Mouse (Mus musculus): Measurements from ENCODE around the gene Arf4. TPM values are rescaled to one million over a fixed set of nuclear protein-coding genes. Genes with fewer than 3 reads are reported as not detected.
"Not testable (repeated sequence)": the region's sequence is repeated elsewhere in the genome, so short reads cannot be mapped to it uniquely, and the experiment has no call there.

The Arf4 gene
- polyA plus RNA-seq, 1 experiment: 257 TPM

- TF ChIP-seq POLR2A (IDR thresholded peaks at IDR 0.05; ENCODE audit: borderline replicate concordance, extremely low read depth, insufficient read depth, insufficient read length, poor library complexity, severe bottlenecking) (no peak), CTCF (IDR thresholded peaks at IDR 0.05; ENCODE audit: borderline replicate concordance, extremely low read depth, insufficient read depth, insufficient read length) (no peak)
- no peak for DNase-seq (ENCODE audit: low read depth)
Observed at GRCm38 (mm10) chr14:26691363-26691762, 53.5 kb downstream of the Arf4 start.

- TF ChIP-seq POLR2A (IDR thresholded peaks at IDR 0.05; ENCODE audit: borderline replicate concordance, extremely low read depth, insufficient read depth, insufficient read length, poor library complexity, severe bottlenecking) (no peak), CTCF (IDR thresholded peaks at IDR 0.05; ENCODE audit: borderline replicate concordance, extremely low read depth, insufficient read depth, insufficient read length) (no peak)
Observed at GRCm38 (mm10) chr14:26692974-26693373, 55.1 kb downstream of the Arf4 start, which contains the start of gene Dnah12. Gene Dnah12, plus strand, starts transcription at chr14:26693274.

GRCm38 (mm10) chr14:26697912-26698311, 60.0 kb downstream of the Arf4 start:
- TF ChIP-seq POLR2A (IDR thresholded peaks at IDR 0.05; ENCODE audit: borderline replicate concordance, extremely low read depth, insufficient read depth, insufficient read length, poor library complexity, severe bottlenecking): no peak
- peak; percentile 44; the same call in 1 of the 2 replicates for TF ChIP-seq CTCF (IDR thresholded peaks at IDR 0.05; ENCODE audit: borderline replicate concordance, extremely low read depth, insufficient read depth, insufficient read length)
- peak; percentile 54 for DNase-seq (ENCODE audit: low read depth)

More at GRCm38 (mm10) chr14:26692974-26693373, 55.1 kb downstream of the Arf4 start, which contains the start of gene Dnah12:
- DNase-seq (ENCODE audit: low read depth): no peak

DNA sequence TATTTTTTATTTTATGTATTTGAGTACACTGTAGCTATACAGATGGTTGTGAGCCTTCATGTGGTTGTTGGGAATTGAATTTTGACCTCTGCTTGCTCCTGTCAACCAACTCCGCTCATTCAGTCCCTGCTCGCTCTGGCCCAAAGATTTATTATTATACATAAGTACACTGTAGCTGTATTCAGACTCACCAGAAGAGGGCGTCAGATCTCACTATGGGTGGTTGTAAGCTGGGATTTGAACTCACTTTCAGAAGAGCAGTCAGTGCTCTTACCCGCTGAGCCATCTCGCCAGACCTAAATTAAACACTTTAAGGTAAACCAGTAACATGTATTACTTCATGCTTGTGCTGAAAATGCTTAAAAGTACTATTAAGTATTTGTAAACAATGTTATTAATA, 67.4 kb downstream of the Arf4 start:
- not testable (repeated sequence) for DNase-seq (ENCODE audit: low read depth)

Other genes with a start within 250 kb of the Arf4 start
- 20.5 and 24.5 TPM in 2 replicates for gene Slmap, start 103.1 kb upstream of the Arf4 start, polyA plus RNA-seq (2012; rRNA removed)
- 17.6 and 18.6 TPM in 2 replicates for gene Dennd6a, start 64.2 kb upstream of the Arf4 start, polyA plus RNA-seq (2012; rRNA removed)
- gene Pde12, start 31.8 kb downstream of the Arf4 start, polyA plus RNA-seq (2012; rRNA removed): 9.4 and 9.6 TPM in 2 replicates
- 0.04 and 0.15 TPM in 2 replicates for gene Dnah12, start 55.2 kb downstream of the Arf4 start, polyA plus RNA-seq (2012; rRNA removed)

All from brain, embryonic 14.5 days (tissue).